13 mouse cellular contexts compared by ENCODE assay signal in genomic region chr4:85619261-85619660, GRCm38 (mm10).
DNase-seq lines count a peak whose midpoint lies in the region; TF ChIP-seq lines count a peak whose summit lies in the region.
"Had no signal": no experiment of that assay in that cellular context is flagged by ENCODE, and none has a peak within 500 bp of the region (broad histone marks: within the 10 kb centered on the region; RNA-seq: fewer than 3 reads in every experiment).

No protein-coding gene starts in this region.

- intact Hi-C loops in gastrocnemius, adult 2 months (cut with DNase I) = no loop called here

- H3K27me3 ChIP-seq in heart, embryonic 10.5 days (ENCODE audit: insufficient read depth, poor library complexity, severe bottlenecking) = no peaks in the 10 kb centered on the region

- 76% methylated on average over 3 of the region's 3 CpGs for WGBS in heart, embryonic 10.5 days

- DNase-seq in heart, adult 18-20 months = peak; percentile 39 to 44
- DNase-seq in heart, embryonic 10.5 days (ENCODE audit: low spot score) = no peak
- peak; percentile 31 for DNase-seq in gastrocnemius, adult 2 months
- DNase-seq in heart, adult 9 months (ENCODE audit: low spot score in 2 of 2) = peak; percentile 6 to 38
- peak; percentile 8 for DNase-seq in lung, postnatal 10 days
- DNase-seq in thymus, postnatal 0 days (ENCODE audit: low spot score) = no peak
- no peak for DNase-seq in left cerebral cortex, adult 9 months (ENCODE audit: low spot score in 2 of 2)
- DNase-seq in cerebellum, adult 18-20 months = no peak
- DNase-seq: adrenal gland, postnatal 14 days; cerebellum, postnatal 10 days; thymus, postnatal 25 days had no signal

- no peak for TF ChIP-seq CTCF in gastrocnemius, adult 2 months (IDR thresholded peaks at IDR 0.05)

- H3K27ac ChIP-seq in heart, embryonic 10.5 days = no peak overlapping the region
- H3K27ac ChIP-seq in gastrocnemius, adult 2 months = no peak overlapping the region
- H3K27ac ChIP-seq: liver, embryonic 14.5 days had no signal

- no peak overlapping the region for H3K4me3 ChIP-seq in heart, embryonic 10.5 days
- no peak overlapping the region for H3K4me3 ChIP-seq in gastrocnemius, adult 2 months

- H3K36me3 ChIP-seq in heart, embryonic 10.5 days = no peaks in the 10 kb centered on the region
- H3K36me3 ChIP-seq: G1E had no signal

- H3K4me1 ChIP-seq in heart, embryonic 10.5 days = no peaks in the 10 kb centered on the region

- H3K9me3 ChIP-seq in heart, embryonic 10.5 days = no peaks in the 10 kb centered on the region

Comparison
In these comparisons a context has a peak if more than half of its experiments do, and no peak if none do; other contexts are left out.
1. DNase-seq: peak in heart, adult 18-20 months (2 of 2), gastrocnemius, adult 2 months (single experiment), heart, adult 9 months (2 of 2) and lung, postnatal 10 days (single experiment); none in heart, embryonic 10.5 days (single experiment), thymus, postnatal 0 days (single experiment), left cerebral cortex, adult 9 months (0 of 2) and cerebellum, adult 18-20 months (0 of 2).